Mouse (Mus musculus): ENCODE data around the gene Tmem209. TPM values are rescaled to one million over a fixed set of nuclear protein-coding genes. Genes with fewer than 3 reads are reported as not detected.
A peak's percentile ranks its signal among the peaks of the same experiment; 100 is the strongest.

Gene Tmem209
- total and polyA plus RNA-seq, 2 experiments from 2014 or later = 25.0 to 35.3 TPM

GRCm38 (mm10) chr6:30479418-30479817 is 30.2 kb downstream of the Tmem209 start:
- WGBS = 85% methylated on average over 3 of the region's 3 CpGs
- H3K27me3 ChIP-seq (ENCODE audit: insufficient read depth, low read length) = no peaks in the 10 kb centered on the region
- DNase-seq (ENCODE audit: low spot score) (no peak), ATAC-seq (no peak)
- peaks cover 5% of the 10 kb centered on the region; the same call in 1 of the 2 replicates for H3K36me3 ChIP-seq (ENCODE audit: insufficient read depth, low read length)
- H3K4me3 ChIP-seq (ENCODE audit: low read length) = no peak overlapping the region
- H3K4me1 ChIP-seq (ENCODE audit: insufficient read depth, low read length) = no peaks in the 10 kb centered on the region
- H3K9me3 ChIP-seq (ENCODE audit: low read length) = no peaks in the 10 kb centered on the region
- no peak overlapping the region for H3K27ac ChIP-seq
- no peak for TF ChIP-seq CTCF (IDR thresholded peaks at IDR 0.05; ENCODE audit: low read depth)
- no peak overlapping the region for H3K4me2 ChIP-seq (ENCODE audit: low read depth, low read length)
- no peak overlapping the region for H3K9ac ChIP-seq (replicated peaks; ENCODE audit: low read length)

- Histone ChIP-seq H3K4me1 (ENCODE audit: insufficient read depth, low read length) (no peaks in the 10 kb centered on the region), H3K36me3 (ENCODE audit: insufficient read depth, low read length) (peaks cover 4% of the 10 kb centered on the region; the same call in 1 of the 2 replicates), H3K27ac (no peak overlapping the region), H3K9me3 (ENCODE audit: low read length) (no peaks in the 10 kb centered on the region), H3K4me3 (ENCODE audit: low read length) (no peak overlapping the region), H3K27me3 (ENCODE audit: insufficient read depth, low read length) (no peaks in the 10 kb centered on the region), H3K4me2 (ENCODE audit: low read depth, low read length) (no peak overlapping the region), H3K9ac (replicated peaks; ENCODE audit: low read length) (no peak overlapping the region)
- no peak for ATAC-seq
- TF ChIP-seq CTCF (IDR thresholded peaks at IDR 0.05; ENCODE audit: low read depth) = no peak
- 83% methylated on average over 6 of the region's 6 CpGs for WGBS
- DNase-seq (ENCODE audit: low spot score) = no peak
These were observed 31.8 kb downstream of the Tmem209 start for GRCm38 (mm10) chr6:30477784-30478183.

- Histone ChIP-seq H3K36me3 (ENCODE audit: insufficient read depth, low read length) (no peaks in the 10 kb centered on the region), H3K27ac (no peak overlapping the region), H3K4me1 (ENCODE audit: insufficient read depth, low read length) (no peaks in the 10 kb centered on the region), H3K9me3 (ENCODE audit: low read length) (no peaks in the 10 kb centered on the region), H3K4me3 (ENCODE audit: low read length) (no peak overlapping the region), H3K4me2 (ENCODE audit: low read depth, low read length) (no peak overlapping the region), H3K27me3 (ENCODE audit: insufficient read depth, low read length) (no peaks in the 10 kb centered on the region), H3K9ac (replicated peaks; ENCODE audit: low read length) (no peak overlapping the region)
- 77% methylated on average over 8 of the region's 8 CpGs for WGBS
- ATAC-seq (peak; percentile 83), DNase-seq (ENCODE audit: low spot score) (peak; percentile 66)
- TF ChIP-seq CTCF (IDR thresholded peaks at IDR 0.05; ENCODE audit: low read depth) = no peak
These were observed 32.3 kb downstream of the Tmem209 start for GRCm38 (mm10) chr6:30477210-30477714.

- Histone ChIP-seq H3K9me3 (ENCODE audit: low read length) (no peaks in the 10 kb centered on the region), H3K9ac (replicated peaks; ENCODE audit: low read length) (no peak overlapping the region), H3K4me2 (ENCODE audit: low read depth, low read length) (no peak overlapping the region), H3K27ac (peak overlapping the region; percentile 36; the same call in 1 of the 2 replicates), H3K27me3 (ENCODE audit: insufficient read depth, low read length) (no peaks in the 10 kb centered on the region), H3K4me3 (ENCODE audit: low read length) (no peak overlapping the region), H3K36me3 (ENCODE audit: insufficient read depth, low read length) (no peaks in the 10 kb centered on the region), H3K4me1 (ENCODE audit: insufficient read depth, low read length) (no peaks in the 10 kb centered on the region)
- TF ChIP-seq CTCF (IDR thresholded peaks at IDR 0.05; ENCODE audit: low read depth) = no peak
- DNase-seq (ENCODE audit: low spot score) = no peak
- no peak for ATAC-seq
- 74% methylated on average over 10 of the region's 10 CpGs for WGBS
These were observed 33.4 kb downstream of the Tmem209 start for GRCm38 (mm10) chr6:30476025-30476765.

GRCm38 (mm10) chr6:30471706-30472105 is 37.9 kb downstream of the Tmem209 start:
- Histone ChIP-seq H3K4me3 (ENCODE audit: low read length) (no peak overlapping the region), H3K4me1 (ENCODE audit: insufficient read depth, low read length) (peaks cover 12% of the 10 kb centered on the region), H3K27ac (no peak overlapping the region), H3K36me3 (ENCODE audit: insufficient read depth, low read length) (no peaks in the 10 kb centered on the region), H3K27me3 (ENCODE audit: insufficient read depth, low read length) (no peaks in the 10 kb centered on the region), H3K4me2 (ENCODE audit: low read depth, low read length) (no peak overlapping the region), H3K9me3 (ENCODE audit: low read length) (no peaks in the 10 kb centered on the region), H3K9ac (replicated peaks; ENCODE audit: low read length) (no peak overlapping the region)
- WGBS = 80% methylated on average over 3 of the region's 3 CpGs
- DNase-seq (ENCODE audit: low spot score) (no peak), ATAC-seq (no peak)
- no peak for TF ChIP-seq CTCF (IDR thresholded peaks at IDR 0.05; ENCODE audit: low read depth)

GRCm38 (mm10) chr6:30469370-30469769 is 40.2 kb downstream of the Tmem209 start:
- 32% methylated on average over 11 of the region's 12 CpGs for WGBS

GRCm38 (mm10) chr6:30468684-30469083 is 40.9 kb downstream of the Tmem209 start:
- Histone ChIP-seq H3K4me2 (ENCODE audit: low read depth, low read length) (no peak overlapping the region), H3K4me1 (ENCODE audit: insufficient read depth, low read length) (peaks cover 12% of the 10 kb centered on the region), H3K27me3 (ENCODE audit: insufficient read depth, low read length) (no peaks in the 10 kb centered on the region), H3K27ac (peak overlapping the region; percentile 72), H3K36me3 (ENCODE audit: insufficient read depth, low read length) (no peaks in the 10 kb centered on the region), H3K4me3 (ENCODE audit: low read length) (no peak overlapping the region), H3K9ac (replicated peaks; ENCODE audit: low read length) (0 out of 2 replicates have a peak overlapping the region, but pooled peaks have one; percentile 9), H3K9me3 (ENCODE audit: low read length) (no peaks in the 10 kb centered on the region)
- TF ChIP-seq CTCF (IDR thresholded peaks at IDR 0.05; ENCODE audit: low read depth) = peak; percentile 72
- ATAC-seq (no peak), DNase-seq (ENCODE audit: low spot score) (peak; percentile 76)
- 48% methylated on average over 12 of the region's 12 CpGs for WGBS

More at GRCm38 (mm10) chr6:30469370-30469769, 40.2 kb downstream of the Tmem209 start:
- Histone ChIP-seq H3K4me2 (ENCODE audit: low read depth, low read length) (no peak overlapping the region), H3K36me3 (ENCODE audit: insufficient read depth, low read length) (no peaks in the 10 kb centered on the region), H3K9me3 (ENCODE audit: low read length) (no peaks in the 10 kb centered on the region), H3K27me3 (ENCODE audit: insufficient read depth, low read length) (no peaks in the 10 kb centered on the region), H3K27ac (peak overlapping the region; percentile 72), H3K9ac (replicated peaks; ENCODE audit: low read length) (no peak overlapping the region), H3K4me1 (ENCODE audit: insufficient read depth, low read length) (peaks cover 12% of the 10 kb centered on the region), H3K4me3 (ENCODE audit: low read length) (no peak overlapping the region)
- TF ChIP-seq CTCF (IDR thresholded peaks at IDR 0.05; ENCODE audit: low read depth) = peak; percentile 34
- peak; percentile 67 for ATAC-seq
- DNase-seq (ENCODE audit: low spot score) = peak; percentile 60
